Mouse (Mus musculus) embryonic fibroblast, embryonic 13.5 days (primary cell): ENCODE data around the gene 4933400A11Rik. TPM values are rescaled to one million over a fixed set of nuclear protein-coding genes. Genes with fewer than 3 reads are reported as not detected.

Source experiments
- H3K27ac ChIP-seq: 2 replicates; pipeline ENCODE4 v1.5.1; 2012; ENCODE audit warnings: low read length, control low read depth, inconsistent platforms; ENCODE audit not compliant: insufficient read depth
- H3K4me1 ChIP-seq: 2 replicates; pipeline ENCODE4 v1.6.1; 2011; ENCODE audit warnings: low read length; ENCODE audit not compliant: control insufficient read depth, insufficient read depth
- H3K4me3 ChIP-seq: 2 replicates; pipeline ENCODE4 v1.5.1; 2011; ENCODE audit warnings: mild to moderate bottlenecking, control low read depth, low read length; ENCODE audit not compliant: insufficient read depth
- CTCF ChIP-seq: IDR thresholded peaks from 2 replicates; pipeline ENCODE4 v1.5.1; 2011; ENCODE audit warnings: mild to moderate bottlenecking, control low read depth, low read length, moderate library complexity, borderline replicate concordance; ENCODE audit not compliant: insufficient read depth
- POLR2A ChIP-seq: IDR thresholded peaks from 2 replicates; pipeline ENCODE4 v1.6.1; 2011; ENCODE audit warnings: low read depth, mild to moderate bottlenecking, control low read depth, low read length, moderate library complexity
- polyA plus RNA-seq: library from polyadenylated mRNA; stranded (reverse); fragments of >200 nt; gene quantifications from 2 replicates; pipeline ENCODE4 v1.2.4, GENCODE M21; 2011; ENCODE audit warnings: low read depth; ENCODE audit not compliant: missing spikeins, insufficient read length

The 4933400A11Rik gene
- polyA plus RNA-seq, 1 experiment: not detected

DNA sequence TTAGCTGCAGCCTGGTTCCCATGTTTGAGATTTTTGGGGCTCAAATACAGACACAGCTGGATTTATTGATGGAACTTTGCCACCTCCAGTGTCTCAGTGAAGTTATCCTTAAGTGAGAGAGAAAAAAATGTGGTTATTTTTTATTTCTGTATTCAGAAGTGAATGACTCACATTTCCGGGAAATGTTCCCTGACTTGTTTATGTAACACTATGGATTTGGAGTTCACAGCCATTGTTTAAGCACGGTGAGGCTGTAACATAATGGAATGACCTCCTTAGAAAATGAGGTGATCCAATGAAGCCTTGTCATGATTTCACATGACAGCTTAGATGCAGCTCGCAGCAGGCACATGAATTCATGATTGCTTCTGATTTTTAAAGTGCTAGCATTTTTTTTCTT, 17.7 kb upstream of the 4933400A11Rik start:
- TF ChIP-seq POLR2A (no peak), CTCF (no peak)
- Histone ChIP-seq H3K27ac (no peak overlapping the region), H3K4me1 (no peaks in the 10 kb centered on the region; the same call in 1 of the 2 replicates), H3K4me3 (no peak overlapping the region)

DNA sequence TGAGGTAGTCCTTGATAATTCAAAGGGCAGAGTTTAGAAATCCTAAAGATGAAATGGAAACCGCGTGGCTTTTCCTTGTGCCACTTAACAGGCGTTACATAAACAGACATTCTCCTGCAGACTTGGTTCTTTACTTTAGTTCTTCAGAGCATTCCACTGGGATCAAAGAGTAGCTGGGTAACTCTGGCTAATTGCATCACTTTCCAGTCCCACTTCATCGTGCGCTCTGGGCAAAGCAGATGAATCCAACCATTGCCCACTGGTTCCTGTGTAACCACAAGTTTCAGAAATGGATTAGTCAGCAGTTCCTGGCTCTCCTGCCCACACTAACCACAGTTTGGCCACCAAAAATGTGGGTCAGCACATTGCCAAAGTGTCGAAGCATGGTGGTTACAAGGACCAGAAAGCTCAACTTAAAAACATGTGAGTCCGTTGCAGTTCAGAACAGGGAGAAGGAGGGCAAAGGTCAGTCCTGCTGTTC, 15.4 kb upstream of the 4933400A11Rik start:
- TF ChIP-seq POLR2A: no peak
- no peak for TF ChIP-seq CTCF
- no peak overlapping the region for H3K4me3 ChIP-seq
- peak overlapping the region; percentile 62 for H3K27ac ChIP-seq
- H3K4me1 ChIP-seq: no peaks in the 10 kb centered on the region; the same call in 1 of the 2 replicates

DNA sequence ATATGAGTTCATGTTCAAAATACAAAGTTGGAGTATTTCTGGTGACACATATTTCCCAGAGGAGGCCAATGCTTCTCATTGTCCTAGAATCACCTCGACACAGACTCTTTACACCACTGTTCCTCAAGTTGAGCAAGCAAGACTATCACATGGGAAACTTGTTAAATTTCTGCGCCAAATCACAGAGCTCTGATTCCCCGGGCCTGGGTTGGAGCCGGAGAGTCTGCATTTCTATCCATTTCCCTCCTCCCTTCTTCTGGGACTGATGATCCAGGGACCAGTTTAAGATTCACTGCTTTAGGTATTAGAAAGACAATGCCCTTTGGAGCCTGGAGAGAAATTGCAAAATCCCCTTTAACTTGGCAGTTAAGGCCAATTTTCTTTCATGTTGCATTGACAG, 15.0 kb upstream of the 4933400A11Rik start:
- H3K27ac ChIP-seq: peak overlapping the region; percentile 62
- TF ChIP-seq CTCF: no peak
- no peak for TF ChIP-seq POLR2A
- H3K4me3 ChIP-seq: no peak overlapping the region
- H3K4me1 ChIP-seq: no peaks in the 10 kb centered on the region; the same call in 1 of the 2 replicates

DNA sequence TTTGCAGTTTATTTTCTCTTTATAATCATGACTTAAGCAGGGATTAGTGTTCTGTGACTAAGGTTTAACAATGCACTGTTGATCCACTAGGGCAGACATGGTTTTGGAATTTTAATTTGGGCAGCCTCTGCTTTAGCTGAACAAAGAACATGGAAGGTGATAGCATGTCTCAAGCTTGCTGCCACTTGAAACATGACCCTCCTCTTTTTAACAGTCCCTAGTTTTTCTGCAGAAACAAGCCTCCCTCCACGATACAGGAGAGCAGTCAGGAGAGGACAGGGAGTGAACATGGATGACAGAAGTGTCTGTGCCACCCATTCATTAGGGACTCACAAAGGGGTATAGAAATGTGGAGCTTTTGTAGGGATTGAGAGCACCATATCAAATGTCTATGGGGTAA, 13.4 kb upstream of the 4933400A11Rik start:
- Histone ChIP-seq H3K27ac (no peak overlapping the region), H3K4me3 (no peak overlapping the region), H3K4me1 (no peaks in the 10 kb centered on the region; the same call in 1 of the 2 replicates)
- TF ChIP-seq CTCF (no peak), POLR2A (no peak)

DNA sequence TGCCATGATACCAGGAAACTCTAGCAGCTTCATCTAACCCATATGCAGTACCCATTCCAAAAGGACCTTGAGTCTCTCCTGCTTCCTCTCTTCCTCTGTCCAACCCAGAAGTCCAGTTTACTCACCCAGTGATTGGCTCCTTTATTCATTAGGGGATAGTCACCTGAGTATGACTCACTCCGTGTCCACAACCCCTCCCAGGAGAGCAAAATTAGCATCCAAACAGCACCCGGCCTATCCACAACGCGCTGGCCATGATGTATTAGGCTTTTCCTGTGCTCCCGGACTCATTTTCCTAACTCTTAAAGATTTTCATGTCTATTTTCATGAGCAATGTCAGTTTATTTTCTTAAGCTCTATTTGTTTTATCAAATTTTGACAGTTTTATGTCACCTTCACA, 10.3 kb upstream of the 4933400A11Rik start:
- no peak overlapping the region for H3K4me3 ChIP-seq
- H3K27ac ChIP-seq: no peak overlapping the region
- H3K4me1 ChIP-seq: no peaks in the 10 kb centered on the region
- TF ChIP-seq CTCF (no peak), POLR2A (no peak)

DNA sequence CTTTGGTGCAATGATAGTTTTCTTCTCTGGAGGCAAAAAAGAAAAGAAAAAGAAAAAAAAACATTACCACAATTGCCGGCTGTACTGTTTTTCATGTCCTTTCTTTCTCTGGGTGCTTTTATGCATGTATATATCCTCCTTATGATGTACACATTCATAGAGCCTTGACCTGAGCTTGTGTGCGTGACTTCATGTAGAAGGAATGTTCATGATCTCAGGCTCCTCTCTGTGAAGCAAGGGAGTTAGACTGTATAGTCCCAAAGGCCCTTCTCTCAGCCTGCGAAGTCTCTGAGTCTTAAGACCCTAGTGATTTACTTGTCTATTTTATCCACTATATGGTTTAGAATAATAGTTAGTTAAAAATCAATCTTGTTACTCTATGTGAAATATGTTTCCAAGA, 21.4 kb downstream of the 4933400A11Rik start:
- TF ChIP-seq POLR2A (no peak), CTCF (no peak)
- no peaks in the 10 kb centered on the region for H3K4me1 ChIP-seq
- no peak overlapping the region for H3K27ac ChIP-seq
- H3K4me3 ChIP-seq: no peak overlapping the region

DNA sequence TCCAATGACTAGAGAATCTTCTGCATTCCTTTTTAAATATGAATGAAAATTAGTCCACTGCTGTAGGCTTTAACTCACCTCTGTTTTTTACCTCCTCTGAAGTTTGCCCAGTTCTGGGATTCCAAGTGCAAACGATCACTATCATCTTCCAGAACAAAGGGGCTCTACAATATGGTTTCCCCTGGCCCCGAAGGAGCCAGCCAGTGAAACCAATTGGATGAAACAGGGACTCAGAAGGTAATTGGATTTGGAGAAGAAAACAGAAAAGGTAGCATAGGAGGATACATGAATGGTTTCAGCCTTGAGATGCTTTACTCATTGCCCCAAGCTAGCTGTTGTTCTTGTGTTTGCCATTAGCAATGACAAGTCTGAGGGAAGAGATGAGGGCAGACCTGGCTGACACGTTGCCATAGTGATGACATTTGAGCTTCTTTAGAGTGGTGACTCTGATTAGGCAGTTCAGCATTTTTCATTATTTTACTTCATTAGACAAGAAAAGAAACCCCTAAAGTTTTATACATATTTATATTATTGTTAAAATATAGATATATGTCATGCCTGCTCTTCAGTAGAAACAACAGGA, 44.0 kb downstream of the 4933400A11Rik start:
- Histone ChIP-seq H3K4me3 (no peak overlapping the region), H3K27ac (no peak overlapping the region), H3K4me1 (no peaks in the 10 kb centered on the region)
- TF ChIP-seq CTCF (no peak), POLR2A (no peak)

Other genes with a start within 250 kb of the 4933400A11Rik start
- gene Mid1, start 94.4 kb downstream of the 4933400A11Rik start, polyA plus RNA-seq: 25.1 and 36.1 TPM in 2 replicates
- gene Gm21887, start 230.0 kb upstream of the 4933400A11Rik start, polyA plus RNA-seq: 44.5 and 62.1 TPM in 2 replicates